Mouse (Mus musculus): Measurements from ENCODE around the gene Atp5s.

- TF ChIP-seq CTCF (IDR thresholded peaks at IDR 0.05; ENCODE audit: borderline replicate concordance, extremely low read depth, insufficient read depth, insufficient read length): no peak
- no peak for TF ChIP-seq POLR2A (IDR thresholded peaks at IDR 0.05; ENCODE audit: borderline replicate concordance, extremely low read depth, insufficient read depth, insufficient read length, poor library complexity, severe bottlenecking)
Observed at GRCm38 (mm10) chr12:69688368-69688767, 36.4 kb upstream of the Atp5s start.

Measured in brain, embryonic 14.5 days (tissue).